Mouse (Mus musculus) erythroblast, adult 5-6 weeks (primary cell): ENCODE data around the gene Pianp. TPM values are rescaled to one million over a fixed set of nuclear protein-coding genes. Genes with fewer than 3 reads are reported as not detected.

Experiments used
- total RNA-seq, 2 experiments: library from RNA; stranded (forward) in 1 of 2; stranded (reverse) in 1 of 2; fragments of 150-400 nt in 1 of 2; fragments of 200-764, 138-1000 nt in 1 of 2; gene quantifications; 2 replicates each; pipeline versions ENCODE4 v1.2.3 to v1.2.4; 2015 to 2017; ENCODE audit warnings: low replicate concordance in 2 of 2

Gene Pianp
- total RNA-seq, 2 experiments from 2014 or later = not detected

Other genes starting within 250 kb of the Pianp start
- not detected in 2 replicates for gene Gm45234, start 240.7 kb upstream of the Pianp start, total RNA-seq (2015; ENCODE audit: low replicate concordance)
- gene Gm45234, start 240.7 kb upstream of the Pianp start, total RNA-seq (2017; ENCODE audit: low replicate concordance) = 0.56 TPM in 1 of 2 replicates, not detected in the other
- gene Atn1, start 240.2 kb upstream of the Pianp start, total RNA-seq (2015; ENCODE audit: low replicate concordance) = 10.0 and 11.7 TPM in 2 replicates
- 0.94 and 2.0 TPM in 2 replicates for gene Atn1, start 240.2 kb upstream of the Pianp start, total RNA-seq (2017; ENCODE audit: low replicate concordance)
- gene Eno2, start 227.0 kb upstream of the Pianp start, total RNA-seq (2015; ENCODE audit: low replicate concordance) = not detected in 2 replicates
- not detected in 2 replicates for gene Eno2, start 227.0 kb upstream of the Pianp start, total RNA-seq (2017; ENCODE audit: low replicate concordance)
- gene Lrrc23, start 217.0 kb upstream of the Pianp start, total RNA-seq (2015; ENCODE audit: low replicate concordance) = not detected in 2 replicates
- not detected in 2 replicates for gene Lrrc23, start 217.0 kb upstream of the Pianp start, total RNA-seq (2017; ENCODE audit: low replicate concordance)
- gene Spsb2, start 188.0 kb upstream of the Pianp start, total RNA-seq (2015; ENCODE audit: low replicate concordance) = 0.58 TPM in 1 of 2 replicates, not detected in the other
- 2.6 and 4.3 TPM in 2 replicates for gene Spsb2, start 188.0 kb upstream of the Pianp start, total RNA-seq (2017; ENCODE audit: low replicate concordance)
- gene Tpi1, start 182.4 kb upstream of the Pianp start, total RNA-seq (2015; ENCODE audit: low replicate concordance) = 37.3 and 44.3 TPM in 2 replicates
- gene Tpi1, start 182.4 kb upstream of the Pianp start, total RNA-seq (2017; ENCODE audit: low replicate concordance) = 30.0 and 31.0 TPM in 2 replicates
- gene Usp5, start 167.2 kb upstream of the Pianp start, total RNA-seq (2015; ENCODE audit: low replicate concordance) = 10.0 and 34.6 TPM in 2 replicates
- 22.0 and 29.6 TPM in 2 replicates for gene Usp5, start 167.2 kb upstream of the Pianp start, total RNA-seq (2017; ENCODE audit: low replicate concordance)
- 65.8 and 68.0 TPM in 2 replicates for gene Cdca3, start 167.1 kb upstream of the Pianp start, total RNA-seq (2015; ENCODE audit: low replicate concordance)
- 58.5 and 73.8 TPM in 2 replicates for gene Cdca3, start 167.1 kb upstream of the Pianp start, total RNA-seq (2017; ENCODE audit: low replicate concordance)
- gene Gnb3, start 156.4 kb upstream of the Pianp start, total RNA-seq (2015; ENCODE audit: low replicate concordance) = not detected in 2 replicates
- not detected in 2 replicates for gene Gnb3, start 156.4 kb upstream of the Pianp start, total RNA-seq (2017; ENCODE audit: low replicate concordance)
- gene P3h3, start 138.9 kb upstream of the Pianp start, total RNA-seq (2015; ENCODE audit: low replicate concordance) = not detected in 2 replicates
- 1.1 and 1.2 TPM in 2 replicates for gene P3h3, start 138.9 kb upstream of the Pianp start, total RNA-seq (2017; ENCODE audit: low replicate concordance)
- gene Gpr162, start 132.7 kb upstream of the Pianp start, total RNA-seq (2015; ENCODE audit: low replicate concordance) = not detected in 2 replicates
- not detected in 2 replicates for gene Gpr162, start 132.7 kb upstream of the Pianp start, total RNA-seq (2017; ENCODE audit: low replicate concordance)
- 6.3 and 6.9 TPM in 2 replicates for gene Cd4, start 108.5 kb upstream of the Pianp start, total RNA-seq (2015; ENCODE audit: low replicate concordance)
- 0.70 and 0.94 TPM in 2 replicates for gene Cd4, start 108.5 kb upstream of the Pianp start, total RNA-seq (2017; ENCODE audit: low replicate concordance)
- 1.0 and 2.7 TPM in 2 replicates for gene Lag3, start 85.0 kb upstream of the Pianp start, total RNA-seq (2015; ENCODE audit: low replicate concordance)
- gene Lag3, start 85.0 kb upstream of the Pianp start, total RNA-seq (2017; ENCODE audit: low replicate concordance) = 0.51 TPM in 1 of 2 replicates, not detected in the other
- 26.1 and 31.3 TPM in 2 replicates for gene Ptms, start 76.6 kb upstream of the Pianp start, total RNA-seq (2015; ENCODE audit: low replicate concordance)
- gene Ptms, start 76.6 kb upstream of the Pianp start, total RNA-seq (2017; ENCODE audit: low replicate concordance) = 12.0 and 21.8 TPM in 2 replicates
- gene Mlf2, start 65.3 kb upstream of the Pianp start, total RNA-seq (2015; ENCODE audit: low replicate concordance) = 11.7 and 13.4 TPM in 2 replicates
- gene Mlf2, start 65.3 kb upstream of the Pianp start, total RNA-seq (2017; ENCODE audit: low replicate concordance) = 14.1 and 20.7 TPM in 2 replicates
- gene Cops7a, start 31.2 kb upstream of the Pianp start, total RNA-seq (2015; ENCODE audit: low replicate concordance) = 10.2 and 16.5 TPM in 2 replicates
- gene Cops7a, start 31.2 kb upstream of the Pianp start, total RNA-seq (2017; ENCODE audit: low replicate concordance) = 5.6 and 7.7 TPM in 2 replicates
- gene Zfp384, start 12.5 kb downstream of the Pianp start, total RNA-seq (2015; ENCODE audit: low replicate concordance) = 20.8 and 25.9 TPM in 2 replicates
- gene Zfp384, start 12.5 kb downstream of the Pianp start, total RNA-seq (2017; ENCODE audit: low replicate concordance) = 9.8 and 12.3 TPM in 2 replicates
- 7.1 and 7.9 TPM in 2 replicates for gene Ing4, start 43.1 kb downstream of the Pianp start, total RNA-seq (2015; ENCODE audit: low replicate concordance)
- 27.7 and 35.7 TPM in 2 replicates for gene Ing4, start 43.1 kb downstream of the Pianp start, total RNA-seq (2017; ENCODE audit: low replicate concordance)
- 3.3 TPM in 1 of 2 replicates, not detected in the other for gene Acrbp, start 53.0 kb downstream of the Pianp start, total RNA-seq (2015; ENCODE audit: low replicate concordance)
- gene Acrbp, start 53.0 kb downstream of the Pianp start, total RNA-seq (2017; ENCODE audit: low replicate concordance) = 7.0 and 11.6 TPM in 2 replicates
- gene Lpar5, start 71.2 kb downstream of the Pianp start, total RNA-seq (2015; ENCODE audit: low replicate concordance) = 3.1 TPM in 1 of 2 replicates, not detected in the other
- gene Lpar5, start 71.2 kb downstream of the Pianp start, total RNA-seq (2017; ENCODE audit: low replicate concordance) = 0.60 TPM in 1 of 2 replicates, not detected in the other
- 31.8 and 50.0 TPM in 2 replicates for gene Chd4, start 99.3 kb downstream of the Pianp start, total RNA-seq (2015; ENCODE audit: low replicate concordance)
- 70.6 and 102 TPM in 2 replicates for gene Chd4, start 99.3 kb downstream of the Pianp start, total RNA-seq (2017; ENCODE audit: low replicate concordance)
- 4.8 and 6.7 TPM in 2 replicates for gene Nop2, start 135.2 kb downstream of the Pianp start, total RNA-seq (2015; ENCODE audit: low replicate concordance)
- 10.5 and 11.8 TPM in 2 replicates for gene Nop2, start 135.2 kb downstream of the Pianp start, total RNA-seq (2017; ENCODE audit: low replicate concordance)
- gene Iffo1, start 148.5 kb downstream of the Pianp start, total RNA-seq (2015; ENCODE audit: low replicate concordance) = 3.1 and 6.9 TPM in 2 replicates
- 2.2 and 10.9 TPM in 2 replicates for gene Iffo1, start 148.5 kb downstream of the Pianp start, total RNA-seq (2017; ENCODE audit: low replicate concordance)
- 912 and 913 TPM in 2 replicates for gene Gapdh, start 169.8 kb downstream of the Pianp start, total RNA-seq (2015; ENCODE audit: low replicate concordance)
- gene Gapdh, start 169.8 kb downstream of the Pianp start, total RNA-seq (2017; ENCODE audit: low replicate concordance) = 174 and 278 TPM in 2 replicates
- 139 and 148 TPM in 2 replicates for gene Ncapd2, start 195.0 kb downstream of the Pianp start, total RNA-seq (2015; ENCODE audit: low replicate concordance)
- gene Ncapd2, start 195.0 kb downstream of the Pianp start, total RNA-seq (2017; ENCODE audit: low replicate concordance) = 137 and 246 TPM in 2 replicates
- gene Mrpl51, start 195.1 kb downstream of the Pianp start, total RNA-seq (2015; ENCODE audit: low replicate concordance) = 40.1 and 54.4 TPM in 2 replicates
- gene Mrpl51, start 195.1 kb downstream of the Pianp start, total RNA-seq (2017; ENCODE audit: low replicate concordance) = 16.4 and 29.8 TPM in 2 replicates
- gene Vamp1, start 218.9 kb downstream of the Pianp start, total RNA-seq (2015; ENCODE audit: low replicate concordance) = 2.1 and 4.2 TPM in 2 replicates
- 0.14 and 2.1 TPM in 2 replicates for gene Vamp1, start 218.9 kb downstream of the Pianp start, total RNA-seq (2017; ENCODE audit: low replicate concordance)
- gene Tapbpl, start 235.2 kb downstream of the Pianp start, total RNA-seq (2015; ENCODE audit: low replicate concordance) = 0.84 and 4.4 TPM in 2 replicates
- gene Tapbpl, start 235.2 kb downstream of the Pianp start, total RNA-seq (2017; ENCODE audit: low replicate concordance) = 3.0 and 4.0 TPM in 2 replicates
- 1.7 and 6.3 TPM in 2 replicates for gene Cd27, start 240.3 kb downstream of the Pianp start, total RNA-seq (2015; ENCODE audit: low replicate concordance)
- 0.84 and 1.0 TPM in 2 replicates for gene Cd27, start 240.3 kb downstream of the Pianp start, total RNA-seq (2017; ENCODE audit: low replicate concordance)